Mouse (Mus musculus) left cerebral cortex, adult 18-20 months (tissue): ENCODE data around the gene Rag2. TPM values are rescaled to one million over a fixed set of nuclear protein-coding genes. Genes with fewer than 3 reads are reported as not detected.

Experiments
- DNase-seq, 2 experiments: peaks; one replicate each; pipeline ENCODE4 v3.0.0; 2021 to 2022; ENCODE audit warnings: low spot score in 2 of 2, mixed read lengths in 1 of 2
- total RNA-seq, 2 experiments: library from RNA; stranded (reverse); gene quantifications; 2 replicates each; pipeline ENCODE4 v1.2.3; 2021

Gene Rag2
- total RNA-seq, 2 experiments from 2014 or later = not detected

GRCm38 (mm10) chr2:101679164-101679784 is 54.8 kb downstream of the Rag2 start:
- DNase-seq = no peak

Other genes starting within 250 kb of the Rag2 start
- under 1 TPM; 0.07 to 0.21 TPM for gene Rag1, start 24.8 kb downstream of the Rag2 start, total RNA-seq
- 10 to 100 TPM; 29.5 to 34.2 TPM for gene B230118H07Rik, start 24.8 kb downstream of the Rag2 start, total RNA-seq
- gene Traf6, start 53.7 kb downstream of the Rag2 start, total RNA-seq = 10 to 100 TPM; 11.6 to 12.7 TPM